Comparison of ENCODE assay signal across 22 mouse cellular contexts in the genomic region with DNA sequence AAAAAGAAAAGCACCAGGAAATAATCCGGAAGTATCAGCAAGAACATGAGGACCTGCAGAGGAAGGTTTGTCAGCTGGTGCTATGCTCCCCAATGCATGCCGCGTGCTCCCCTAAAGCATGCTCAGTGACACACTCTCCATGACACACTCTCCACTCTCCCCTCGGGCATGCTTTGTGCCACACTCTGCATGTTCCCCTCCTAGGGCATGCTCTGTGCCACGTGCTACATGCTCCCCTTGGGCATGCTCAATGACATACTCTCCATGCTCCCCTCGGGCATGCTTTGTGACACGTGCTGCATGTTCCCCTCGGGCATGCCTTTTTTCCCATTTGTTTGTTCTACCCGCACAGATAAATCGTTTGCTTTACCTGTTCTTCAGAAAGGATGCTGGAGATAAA.
DNase-seq lines count a peak whose midpoint lies in the region; ATAC-seq and TF ChIP-seq lines count a peak whose summit lies in the region.
"Had no signal": no experiment of that assay in that cellular context is flagged by ENCODE, and none has a peak within 500 bp of the region (broad histone marks: within the 10 kb centered on the region; RNA-seq: fewer than 3 reads in every experiment).

No protein-coding gene starts in this region.

- H3K27ac ChIP-seq in embryonic facial prominence, embryonic 12.5 days: no peak overlapping the region
- no peak overlapping the region for H3K27ac ChIP-seq in embryonic facial prominence, embryonic 10.5 days (replicated peaks)
- H3K27ac ChIP-seq in neural tube, embryonic 15.5 days (replicated peaks): no peak overlapping the region
- H3K27ac ChIP-seq: forebrain, embryonic 15.5 days; heart, embryonic 10.5 days; hindbrain, embryonic 15.5 days had no signal

- H3K36me3 ChIP-seq in embryonic facial prominence, embryonic 12.5 days: no peaks in the 10 kb centered on the region
- H3K36me3 ChIP-seq in embryonic facial prominence, embryonic 10.5 days (replicated peaks): no peaks in the 10 kb centered on the region
- H3K36me3 ChIP-seq in megakaryocyte, embryonic 14.5 days (replicated peaks; ENCODE audit: low read length): no peaks in the 10 kb centered on the region
- H3K36me3 ChIP-seq in G1E (replicated peaks): no peaks in the 10 kb centered on the region
- no peaks in the 10 kb centered on the region for H3K36me3 ChIP-seq in neural tube, embryonic 15.5 days
- H3K36me3 ChIP-seq: forebrain, embryonic 15.5 days; heart, embryonic 10.5 days; hindbrain, embryonic 15.5 days had no signal

- 0 out of 2 replicates have a peak, but pooled peaks have one; percentile 5 for TF ChIP-seq CTCF in G1E (IDR thresholded peaks at IDR 0.05; ENCODE audit: low read depth, low read length)

- no peaks in the 10 kb centered on the region for H3K27me3 ChIP-seq in embryonic facial prominence, embryonic 12.5 days
- H3K27me3 ChIP-seq in embryonic facial prominence, embryonic 10.5 days (replicated peaks; ENCODE audit: low read depth, poor library complexity, severe bottlenecking): no peaks in the 10 kb centered on the region
- peaks cover 2% of the 10 kb centered on the region for H3K27me3 ChIP-seq in megakaryocyte, embryonic 14.5 days (replicated peaks)
- peaks cover 4% of the 10 kb centered on the region for H3K27me3 ChIP-seq in G1E (ENCODE audit: insufficient read depth, low read length)
- no peaks in the 10 kb centered on the region for H3K27me3 ChIP-seq in neural tube, embryonic 15.5 days (replicated peaks)
- H3K27me3 ChIP-seq: forebrain, embryonic 15.5 days; hindbrain, embryonic 15.5 days had no signal

- H3K4me1 ChIP-seq in embryonic facial prominence, embryonic 12.5 days: peaks cover 9% of the 10 kb centered on the region
- H3K4me1 ChIP-seq in embryonic facial prominence, embryonic 10.5 days: peaks cover 18% of the 10 kb centered on the region
- no peaks in the 10 kb centered on the region for H3K4me1 ChIP-seq in megakaryocyte, embryonic 14.5 days
- H3K4me1 ChIP-seq in G1E (ENCODE audit: insufficient read depth, low read depth, low read length): no peaks in the 10 kb centered on the region
- H3K4me1 ChIP-seq in neural tube, embryonic 15.5 days: 0 out of 2 replicates have a peak, but pooled peaks cover 5% of the 10 kb centered on the region
- H3K4me1 ChIP-seq: forebrain, embryonic 15.5 days; hindbrain, embryonic 15.5 days had no signal

- no peak for DNase-seq in embryonic facial prominence, embryonic 10.5 days (ENCODE audit: low spot score)
- DNase-seq in G1E (ENCODE audit: low spot score): no peak
- no peak for DNase-seq in right cerebral cortex, postnatal 14 days
- DNase-seq: adrenal gland, postnatal 10 days; B cell, adult 2 months; cerebellum, adult 11 months; cerebellum, adult 8-10 months; cerebellum, postnatal 14 days; embryo, embryonic 11 days; gastrocnemius, postnatal 36 days; heart, adult 18-20 months; heart, postnatal 10 days; heart, postnatal 4 days had no signal

- H3K9me3 ChIP-seq in embryonic facial prominence, embryonic 12.5 days: no peaks in the 10 kb centered on the region
- H3K9me3 ChIP-seq in embryonic facial prominence, embryonic 10.5 days: no peaks in the 10 kb centered on the region
- H3K9me3 ChIP-seq in megakaryocyte, embryonic 14.5 days: no peaks in the 10 kb centered on the region
- no peaks in the 10 kb centered on the region for H3K9me3 ChIP-seq in G1E (replicated peaks)
- no peaks in the 10 kb centered on the region for H3K9me3 ChIP-seq in neural tube, embryonic 15.5 days (replicated peaks)
- H3K9me3 ChIP-seq: forebrain, embryonic 15.5 days; heart, embryonic 10.5 days; hindbrain, embryonic 15.5 days had no signal

- no peak overlapping the region for H3K4me3 ChIP-seq in embryonic facial prominence, embryonic 12.5 days
- H3K4me3 ChIP-seq in embryonic facial prominence, embryonic 10.5 days: no peak overlapping the region
- H3K4me3 ChIP-seq in megakaryocyte, embryonic 14.5 days (replicated peaks): peak overlapping the region; percentile 70
- peak overlapping the region; percentile 4; the same call in 1 of the 2 replicates for H3K4me3 ChIP-seq in G1E (ENCODE audit: low read depth, low read length)
- no peak overlapping the region for H3K4me3 ChIP-seq in neural tube, embryonic 15.5 days (replicated peaks)
- H3K4me3 ChIP-seq: forebrain, embryonic 15.5 days; heart, embryonic 10.5 days; hindbrain, embryonic 15.5 days had no signal

- H3K9ac ChIP-seq in embryonic facial prominence, embryonic 12.5 days: no peak overlapping the region
- H3K9ac ChIP-seq in neural tube, embryonic 15.5 days (replicated peaks): no peak overlapping the region
- H3K9ac ChIP-seq: forebrain, embryonic 15.5 days; hindbrain, embryonic 15.5 days had no signal

- no peak overlapping the region for H3K4me2 ChIP-seq in embryonic facial prominence, embryonic 12.5 days (replicated peaks)
- H3K4me2 ChIP-seq in neural tube, embryonic 15.5 days: no peak overlapping the region
- H3K4me2 ChIP-seq: forebrain, embryonic 15.5 days; hindbrain, embryonic 15.5 days had no signal

- 79% methylated on average over 10 of the region's 10 CpGs for WGBS in embryonic facial prominence, embryonic 12.5 days
- 85% methylated on average over 10 of the region's 10 CpGs for WGBS in embryonic facial prominence, embryonic 10.5 days
- 68% methylated on average over 10 of the region's 10 CpGs for WGBS in neural tube, embryonic 15.5 days

- 0 out of 2 replicates have a peak, but pooled peaks have one; percentile 56 for ATAC-seq in embryonic facial prominence, embryonic 12.5 days (ENCODE audit: insufficient number of reproducible peaks, insufficient read depth, low FRiP score, low TSS enrichment)
- ATAC-seq in megakaryocyte, adult 5-6 weeks (ENCODE audit: poor library complexity, severe bottlenecking): no peak
- ATAC-seq in G1E (ENCODE audit: extremely low read depth, insufficient number of reproducible peaks, low FRiP score, poor library complexity, severe bottlenecking): no peak
- ATAC-seq in neural tube, embryonic 15.5 days (ENCODE audit: low FRiP score): 0 out of 2 replicates have a peak, but pooled peaks have one; percentile 28
- ATAC-seq: CD4-positive, CD25-positive, alpha-beta regulatory T cell, adult 4 months; forebrain, embryonic 15.5 days; inflammation-experienced regulatory T-cells, adult 6 months had no signal

Comparison
In these comparisons a context has a peak if more than half of its experiments do, and no peak if none do; other contexts are left out.
1. ATAC-seq: peak in embryonic facial prominence, embryonic 12.5 days (single experiment) and neural tube, embryonic 15.5 days (single experiment); none in megakaryocyte, adult 5-6 weeks (single experiment) and G1E (single experiment).
2. H3K4me3 ChIP-seq: peak in megakaryocyte, embryonic 14.5 days (single experiment) and G1E (single experiment); none in embryonic facial prominence, embryonic 12.5 days (single experiment), embryonic facial prominence, embryonic 10.5 days (single experiment) and neural tube, embryonic 15.5 days (single experiment).